Mouse (Mus musculus): ENCODE measurements around the gene Klk11. TPM values are rescaled to one million over a fixed set of nuclear protein-coding genes. Genes with fewer than 3 reads are reported as not detected.

The Klk11 gene
- 0.38 TPM for polyA plus RNA-seq (2017; shearing (Covaris generic))

DNA sequence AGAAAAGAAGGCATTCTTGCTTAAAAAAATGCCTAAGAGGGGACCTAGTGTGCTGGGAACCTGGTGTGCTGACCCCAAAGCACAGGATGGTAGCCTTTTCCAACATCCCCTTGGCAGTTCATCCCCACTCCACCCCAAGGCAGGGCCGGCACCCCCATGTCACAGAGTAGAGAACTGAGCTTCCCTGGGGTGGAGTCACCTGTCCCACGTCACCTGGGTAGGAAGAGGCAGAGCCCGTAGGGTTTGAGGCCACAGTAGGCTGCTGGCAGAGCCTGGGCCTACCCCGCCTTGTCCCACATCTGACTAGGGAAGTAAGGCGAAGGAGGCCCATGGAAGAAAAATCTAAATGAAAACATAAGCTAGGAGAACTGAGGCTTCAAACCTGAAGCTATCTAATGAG is at the start of gene Klk11:
TSS of gene Klk11 (plus strand) at position 241 of the 400 bp plus-strand sequence.

DNA sequence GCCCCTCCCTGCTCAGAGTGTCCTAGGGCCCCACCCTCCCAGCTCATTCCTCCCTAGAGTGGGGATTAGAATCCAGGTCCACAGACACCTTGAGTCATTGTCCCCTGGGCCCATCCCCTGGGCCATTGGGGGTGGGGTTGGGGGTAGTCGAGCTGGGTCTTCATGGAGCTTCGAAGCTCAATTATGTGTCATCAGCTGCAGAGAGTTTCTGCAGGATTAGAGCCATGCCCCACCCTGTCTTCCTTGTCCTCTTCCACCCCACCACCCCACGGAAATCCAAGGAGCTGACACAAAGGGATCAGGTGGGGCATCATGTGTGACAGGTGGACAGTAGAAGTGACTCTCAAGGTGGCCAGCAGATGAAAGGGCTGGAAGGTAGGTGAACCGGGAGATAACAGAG is 5.8 kb upstream of the Klk11 start, which contains the start of gene Klk12:
TSS of gene Klk12 (plus strand) at position 301 of the 400 bp plus-strand sequence.

GRCm38 (mm10) chr7:43780746-43781145 is 6.3 kb downstream of the Klk11 start, which contains the start of gene Klk10:
Klk10 (plus strand) TSS chr7:43781035.

GRCm38 (mm10) chr7:43791591-43791990 is 17.2 kb downstream of the Klk11 start, which contains the start of gene Klk9:
Klk9 (plus strand) TSS chr7:43791891.

GRCm38 (mm10) chr7:43797333-43797769 is 22.9 kb downstream of the Klk11 start, which contains the start of gene Klk8:
Klk8 (plus strand) TSS chr7:43797577.

DNA sequence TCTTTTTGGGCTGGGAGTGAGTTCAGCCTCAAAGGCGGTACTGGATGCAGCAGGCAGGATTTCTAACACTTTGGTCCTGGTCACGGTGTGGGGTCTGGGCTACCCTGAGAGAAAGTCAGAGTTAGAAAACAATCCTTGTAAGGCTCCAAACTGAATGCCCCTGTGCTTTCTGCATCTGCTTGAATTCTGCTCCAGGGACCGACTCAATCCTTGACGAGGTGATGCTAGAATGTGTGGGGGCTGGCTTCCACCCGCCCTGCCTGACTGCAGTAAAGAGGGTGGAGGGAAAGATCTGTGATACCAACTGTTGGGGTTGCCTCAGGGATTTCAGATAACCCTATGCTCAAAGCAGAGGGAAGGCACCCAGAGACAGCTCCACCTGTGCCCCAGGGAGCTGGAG is 36.6 kb downstream of the Klk11 start, which contains the start of gene Klk7:
TSS of gene Klk7 (plus strand) at position 301 of the 400 bp plus-strand sequence.

GRCm38 (mm10) chr7:43824199-43824598 is 49.8 kb downstream of the Klk11 start, which contains the start of gene Klk6:
Klk6 (plus strand) TSS chr7:43824499.

Other genes starting within 250 kb of the Klk11 start
- gene Cd33, start 230.2 kb upstream of the Klk11 start, polyA plus RNA-seq (2017; shearing (Covaris generic)), result 0.29 TPM
- gene Zfp658, start 212.3 kb upstream of the Klk11 start, polyA plus RNA-seq (2017; shearing (Covaris generic)), result 5.5 TPM
- 13.9 TPM for gene Zfp719, start 195.0 kb upstream of the Klk11 start, polyA plus RNA-seq (2017; shearing (Covaris generic))
- gene Zfp819, start 167.4 kb upstream of the Klk11 start, polyA plus RNA-seq (2017; shearing (Covaris generic)), result not detected
- gene Ceacam18, start 139.9 kb upstream of the Klk11 start, polyA plus RNA-seq (2017; shearing (Covaris generic)), result not detected
- 1.4 TPM for gene Siglece, start 114.4 kb upstream of the Klk11 start, polyA plus RNA-seq (2017; shearing (Covaris generic))
- gene Ctu1, start 102.6 kb upstream of the Klk11 start, polyA plus RNA-seq (2017; shearing (Covaris generic)), result 3.6 TPM
- not detected for gene Klk14, start 84.2 kb upstream of the Klk11 start, polyA plus RNA-seq (2017; shearing (Covaris generic))
- not detected for gene Klk13, start 62.0 kb upstream of the Klk11 start, polyA plus RNA-seq (2017; shearing (Covaris generic))
- gene Klk12, start 5.7 kb upstream of the Klk11 start, polyA plus RNA-seq (2017; shearing (Covaris generic)), result not detected
- gene Klk10, start 6.4 kb downstream of the Klk11 start, polyA plus RNA-seq (2017; shearing (Covaris generic)), result not detected
- 0.43 TPM for gene Klk9, start 17.3 kb downstream of the Klk11 start, polyA plus RNA-seq (2017; shearing (Covaris generic))
- gene Klk8, start 23.0 kb downstream of the Klk11 start, polyA plus RNA-seq (2017; shearing (Covaris generic)), result 144 TPM
- gene Klk7, start 36.7 kb downstream of the Klk11 start, polyA plus RNA-seq (2017; shearing (Covaris generic)), result 0.24 TPM
- gene Klk6, start 49.9 kb downstream of the Klk11 start, polyA plus RNA-seq (2017; shearing (Covaris generic)), result not detected
- gene Klk5, start 67.4 kb downstream of the Klk11 start, polyA plus RNA-seq (2017; shearing (Covaris generic)), result not detected
- not detected for gene Klk4, start 106.6 kb downstream of the Klk11 start, polyA plus RNA-seq (2017; shearing (Covaris generic))
- not detected for gene Klk15, start 159.1 kb downstream of the Klk11 start, polyA plus RNA-seq (2017; shearing (Covaris generic))
- gene Klk1b8, start 176.1 kb downstream of the Klk11 start, polyA plus RNA-seq (2017; shearing (Covaris generic)), result not detected
- not detected for gene Klk1b1, start 192.1 kb downstream of the Klk11 start, polyA plus RNA-seq (2017; shearing (Covaris generic))
- gene Klk1b9, start 201.5 kb downstream of the Klk11 start, polyA plus RNA-seq (2017; shearing (Covaris generic)), result 0.88 TPM
- not detected for gene Klk1b11, start 221.3 kb downstream of the Klk11 start, polyA plus RNA-seq (2017; shearing (Covaris generic))
- gene Klk1b26, start 237.6 kb downstream of the Klk11 start, polyA plus RNA-seq (2017; shearing (Covaris generic)), result not detected

All from activated CD4-positive, CD25-positive, alpha-beta regulatory T cell, adult 9 weeks (primary cell).